Mouse (Mus musculus) heart, postnatal 0 days (tissue): Measurements from ENCODE around the gene Opn1sw. TPM values are rescaled to one million over a fixed set of nuclear protein-coding genes. Genes with fewer than 3 reads are reported as not detected.
A peak's percentile ranks its signal among the peaks of the same experiment; 100 is the strongest.

Source experiments
- ATAC-seq: fragments of 200-750 bp; cut with Nextera tagmentation; 2 replicates; pipeline ENCODE4 v1.8.0; 2017; ENCODE audit warnings: low read depth, moderate number of reproducible peaks, moderate library complexity; ENCODE audit not compliant: insufficient read depth
- DNase-seq: peaks from one replicate; pipeline ENCODE4 v3.0.0-alpha.2; 2016; ENCODE audit warnings: low spot score
- H3K27ac ChIP-seq: fragments of 300-500 bp; sonication (generic); 2 replicates; pipeline ENCODE4 v1.5.1; 2014; ENCODE audit warnings: low read depth, mild to moderate bottlenecking
- H3K27me3 ChIP-seq: fragments of 300-500 bp; sonication (generic); 2 replicates; pipeline ENCODE4 v1.6.1; 2014; ENCODE audit warnings: low read length, mixed read lengths; ENCODE audit not compliant: control insufficient read depth, insufficient read depth
- H3K36me3 ChIP-seq: fragments of 300-500 bp; sonication (generic); replicated peaks from 2 replicates; pipeline ENCODE4 v1.6.1; 2014; ENCODE audit warnings: low read length, mixed read lengths; ENCODE audit not compliant: control insufficient read depth, insufficient read depth
- H3K4me1 ChIP-seq: fragments of 300-500 bp; sonication (generic); 2 replicates; pipeline ENCODE4 v1.6.1; 2014; ENCODE audit warnings: antibody characterized with exemption; ENCODE audit not compliant: control insufficient read depth, insufficient read depth
- H3K4me2 ChIP-seq: fragments of 300-500 bp; sonication (generic); 2 replicates; pipeline ENCODE4 v1.6.1; 2014; ENCODE audit warnings: low read depth, mild to moderate bottlenecking, low read length, moderate library complexity
- H3K4me3 ChIP-seq: fragments of 300-500 bp; sonication (generic); 2 replicates; pipeline ENCODE4 v1.5.1; 2014; ENCODE audit warnings: low read depth, low read length
- H3K9ac ChIP-seq: fragments of 300-500 bp; sonication (generic); replicated peaks from 2 replicates; pipeline ENCODE4 v1.6.1; 2014; ENCODE audit warnings: low read depth, low read length, mixed read lengths
- H3K9me3 ChIP-seq: fragments of 300-500 bp; sonication (generic); replicated peaks from 2 replicates; pipeline ENCODE4 v1.6.1; 2016; ENCODE audit warnings: low read length; ENCODE audit not compliant: control insufficient read depth
- CTCF ChIP-seq: IDR thresholded peaks from 2 replicates; pipeline ENCODE4 v1.5.1; 2016; ENCODE audit warnings: antibody characterized with exemption, control low read depth, low read depth
- EP300 ChIP-seq: IDR thresholded peaks from 2 replicates; pipeline ENCODE4 v1.6.1; 2016; ENCODE audit warnings: antibody characterized with exemption, low read depth
- WGBS: fragments of 180-500 bp; shearing (Covaris S2); extraction: QIAGEN DNeasy Blood & Tissue Kit; methylation state at CpG from one replicate; pipeline ENCODE4 v1.1.7; 2014; 5-methylcytosine and 5-hydroxymethylcytosine counted together
- polyA plus RNA-seq: library from polyadenylated mRNA; unstranded; fragments of >200 nt; fragmentation: Nextera tagmentation; extraction: Ambion mirVana; gene quantifications from 2 replicates; pipeline ENCODE4 v1.2.1, GENCODE M21; 2015
- total RNA-seq: library from RNA; depleted of rRNA; stranded (reverse); fragments of >200 nt; gene quantifications from 2 replicates; pipeline ENCODE4 v1.2.3, GENCODE M21; 2014; ENCODE audit warnings: low replicate concordance

Opn1sw gene
- total and polyA plus RNA-seq, 2 experiments from 2014 or later: 0.12 to 15.1 TPM

- ATAC-seq: no peak
These were observed 23.0 kb downstream of the Opn1sw start for GRCm38 (mm10) chr6:29365277-29365676.

GRCm38 (mm10) chr6:29363129-29363515 lies 25.1 kb downstream of the Opn1sw start:
- Histone ChIP-seq H3K4me2 (no peak overlapping the region), H3K27me3 (no peaks in the 10 kb centered on the region), H3K4me1 (peaks cover 19% of the 10 kb centered on the region), H3K9me3 (no peaks in the 10 kb centered on the region), H3K9ac (no peak overlapping the region), H3K36me3 (peaks cover 46% of the 10 kb centered on the region), H3K4me3 (no peak overlapping the region), H3K27ac (peak overlapping the region; percentile 71)
- 68% methylated on average over 3 of the region's 3 CpGs for whole genome bisulfite sequencing
- ATAC-seq (no peak), DNase-seq (no peak)
- no peak for TF ChIP-seq CTCF

More at GRCm38 (mm10) chr6:29365277-29365676, 23.0 kb downstream of the Opn1sw start:
- Histone ChIP-seq H3K36me3 (peaks cover 59% of the 10 kb centered on the region), H3K9ac (no peak overlapping the region), H3K27me3 (no peaks in the 10 kb centered on the region), H3K27ac (no peak overlapping the region), H3K4me1 (peaks cover 8% of the 10 kb centered on the region), H3K9me3 (no peaks in the 10 kb centered on the region), H3K4me2 (no peak overlapping the region), H3K4me3 (no peak overlapping the region)
- 88% methylated on average over 1 of the region's 1 CpGs for WGBS
- no peak for DNase-seq
- TF ChIP-seq CTCF: no peak
- TF ChIP-seq EP300: no peak

GRCm38 (mm10) chr6:29362246-29363128 lies 25.8 kb downstream of the Opn1sw start:
- DNase-seq: no peak
- no peaks in the 10 kb centered on the region for H3K27me3 ChIP-seq
- TF ChIP-seq EP300 (no peak), CTCF (peak; percentile 56)
- peak; percentile 24; the same call in 1 of the 2 replicates for ATAC-seq
- H3K9ac ChIP-seq: no peak overlapping the region
- no peak overlapping the region for H3K4me2 ChIP-seq
- peaks cover 19% of the 10 kb centered on the region for H3K4me1 ChIP-seq
- H3K4me3 ChIP-seq: no peak overlapping the region
- H3K27ac ChIP-seq: peak overlapping the region; percentile 71
- no peaks in the 10 kb centered on the region for H3K9me3 ChIP-seq
- 38% methylated on average over 7 of the region's 7 CpGs for WGBS
- H3K36me3 ChIP-seq: peaks cover 48% of the 10 kb centered on the region

- peak; percentile 83 for ATAC-seq
- peaks cover 38% of the 10 kb centered on the region for H3K36me3 ChIP-seq
- DNase-seq: peak; percentile 69
- WGBS: 20% methylated on average over 6 of the region's 6 CpGs
- H3K9me3 ChIP-seq: no peaks in the 10 kb centered on the region
- H3K9ac ChIP-seq: no peak overlapping the region
- no peak for TF ChIP-seq CTCF
- no peak for TF ChIP-seq EP300
- no peaks in the 10 kb centered on the region for H3K27me3 ChIP-seq
- peak overlapping the region; percentile 83 for H3K27ac ChIP-seq
- peaks cover 19% of the 10 kb centered on the region for H3K4me1 ChIP-seq
- no peak overlapping the region for H3K4me3 ChIP-seq
- H3K4me2 ChIP-seq: peak overlapping the region; percentile 32
These were observed 28.1 kb downstream of the Opn1sw start for GRCm38 (mm10) chr6:29360211-29360610.

- Histone ChIP-seq H3K4me3 (no peak overlapping the region), H3K36me3 (peaks cover 37% of the 10 kb centered on the region), H3K9me3 (no peaks in the 10 kb centered on the region), H3K4me2 (0 out of 2 replicates have a peak overlapping the region, but pooled peaks have one; percentile 32), H3K27ac (peak overlapping the region; percentile 83), H3K4me1 (peaks cover 24% of the 10 kb centered on the region), H3K9ac (no peak overlapping the region), H3K27me3 (no peaks in the 10 kb centered on the region)
- ATAC-seq (0 out of 2 replicates have a peak, but pooled peaks have one; percentile 36), DNase-seq (peak; percentile 28)
- no peak for TF ChIP-seq EP300
- TF ChIP-seq CTCF: no peak
- 52% methylated on average over 3 of the region's 3 CpGs for WGBS
These were observed 28.9 kb downstream of the Opn1sw start for GRCm38 (mm10) chr6:29359386-29359785.
